In genomic region chr12:51449303-51449702, GRCm38 (mm10) we compare ENCODE assay signal across 22 mouse cellular contexts.
A peak's percentile ranks its signal among the peaks of the same experiment; 100 is the strongest.
DNase-seq lines count a peak whose midpoint lies in the region; ATAC-seq and TF ChIP-seq lines count a peak whose summit lies in the region.
"Had no signal": no experiment of that assay in that cellular context is flagged by ENCODE, and none has a peak within 500 bp of the region (broad histone marks: within the 10 kb centered on the region; RNA-seq: fewer than 3 reads in every experiment).

No protein-coding gene starts in this region.

- in situ Hi-C loops in CH12.LX (cut with MboI; ENCODE audit: low pct_ligation_motif_present, low pct_unique_long_range_greater_than_20kb, low sequenced_read_pairs) = no loop called here

- no peak for TF ChIP-seq POLR2A in CH12.LX (IDR thresholded peaks at IDR 0.05; ENCODE audit: low read depth, low read length)

- no peak overlapping the region for H3K4me2 ChIP-seq in heart, embryonic 12.5 days
- H3K4me2 ChIP-seq in CH12.LX (ENCODE audit: insufficient read depth, low read depth, poor library complexity, severe bottlenecking) = no peak overlapping the region

- peak; percentile 36 for DNase-seq in heart, adult 11 months
- DNase-seq in 416B (ENCODE audit: low read depth) = peak; percentile 13
- peak; percentile 86 for DNase-seq in CH12.LX (ENCODE audit: extremely low read depth)
- no peak for DNase-seq in layer of hippocampus, adult 9-10 months (ENCODE audit: low spot score)
- DNase-seq in kidney, adult 9 months = no peak
- DNase-seq: adrenal gland, adult 2 months; adrenal gland, adult 8-10 months; adrenal gland, postnatal 10 days; adrenal gland, postnatal 14 days; adrenal gland, postnatal 25 days; adrenal gland, postnatal 36 days; B cell, adult 2 months; cerebellum, adult 11 months; cerebellum, adult 11-12 months; cerebellum, adult 18-20 months; cerebellum, adult 2 months; cerebellum, adult 8-10 months had no signal

- no peak overlapping the region for H3K4me3 ChIP-seq in heart, embryonic 12.5 days
- H3K4me3 ChIP-seq in CH12.LX (replicated peaks in 1 of 3; ENCODE audit: low read depth in 2 of 3, low read length in 2 of 3, poor library complexity in 1 of 3) = no peak overlapping the region

- H3K27ac ChIP-seq in heart, embryonic 12.5 days (ENCODE audit: poor library complexity, severe bottlenecking) = no peak overlapping the region
- no peak overlapping the region for H3K27ac ChIP-seq in CH12.LX (ENCODE audit: insufficient read depth, low read depth)

- no peaks in the 10 kb centered on the region for H3K79me2 ChIP-seq in CH12.LX (replicated peaks; ENCODE audit: control insufficient read depth, extremely low read depth, insufficient read depth, poor library complexity, severe bottlenecking)

- H3K4me1 ChIP-seq in heart, embryonic 12.5 days (replicated peaks) = no peaks in the 10 kb centered on the region
- H3K4me1 ChIP-seq in CH12.LX (ENCODE audit: control insufficient read depth in 1 of 2, insufficient read depth in 2 of 2) = peaks cover 2 to 12% of the 10 kb centered on the region in 2 experiments; a peak in 3 of 4 replicates

- dilution Hi-C loops in CH12.LX (cut with MboI; ENCODE audit: extremely low pct_ligation_motif_present, extremely low pct_unique_long_range_greater_than_20kb, low sequenced_read_pairs) = no loop called here

- TF ChIP-seq RAD21 in CH12.LX (IDR thresholded peaks at IDR 0.05; ENCODE audit: low read depth, low read length) = no peak

- H3K27me3 ChIP-seq in heart, embryonic 12.5 days (replicated peaks) = no peaks in the 10 kb centered on the region
- H3K27me3 ChIP-seq in CH12.LX (replicated peaks) = no peaks in the 10 kb centered on the region
- H3K27me3 ChIP-seq: Patski had no signal

- no peak for TF ChIP-seq CTCF in CH12.LX (conservative IDR thresholded peaks at IDR 0.05 in 1 of 2, IDR thresholded peaks at IDR 0.05 in 1 of 2; ENCODE audit: low read depth in 2 of 2, low read length in 2 of 2)

- H3K9ac ChIP-seq in heart, embryonic 12.5 days = no peak overlapping the region
- no peak overlapping the region for H3K9ac ChIP-seq in CH12.LX (ENCODE audit: insufficient read depth, low read depth)

- no peak for ATAC-seq in heart, embryonic 12.5 days (ENCODE audit: insufficient number of reproducible peaks, low FRiP score)
- ATAC-seq: activated CD4-positive, CD25-positive, alpha-beta regulatory T cell, adult 4 months; CD4-positive, CD25-positive, alpha-beta regulatory T cell, adult 4 months; Patski had no signal

- H3K9me3 ChIP-seq in heart, embryonic 12.5 days (replicated peaks) = no peaks in the 10 kb centered on the region
- H3K9me3 ChIP-seq in CH12.LX (replicated peaks; ENCODE audit: low read length) = no peaks in the 10 kb centered on the region
- H3K9me3 ChIP-seq: G1E had no signal

- TF ChIP-seq EP300 in CH12.LX (IDR thresholded peaks at IDR 0.05; ENCODE audit: low read length) = peak; percentile 68

- WGBS in heart, embryonic 12.5 days = 79% methylated on average over 2 of the region's 2 CpGs

- H3K36me3 ChIP-seq in heart, embryonic 12.5 days = peaks cover 70% of the 10 kb centered on the region
- H3K36me3 ChIP-seq in CH12.LX (replicated peaks in 1 of 2; ENCODE audit: control insufficient read depth in 1 of 2, insufficient read depth in 1 of 2, low read length in 1 of 2) = peaks cover 36 to 61% of the 10 kb centered on the region in 2 experiments

TF ChIP-seq in CH12.LX, 34 proteins besides CTCF, POLR2A, EP300 and RAD21:
- TF ChIP-seq SMC3 (IDR thresholded peaks at IDR 0.05; ENCODE audit: low read depth, low read length) (peak; percentile 5; the same call in 1 of the 2 replicates), JUND (conservative IDR thresholded peaks at IDR 0.05; ENCODE audit: low read depth, low read length) (0 out of 2 replicates have a peak, but pooled peaks have one; percentile 30), TCF12 (IDR thresholded peaks at IDR 0.05; ENCODE audit: low read depth, low read length) (0 out of 2 replicates have a peak, but pooled peaks have one; percentile 15), MAZ (IDR thresholded peaks at IDR 0.05; ENCODE audit: low read depth, low read length) (no peak), USF2 (conservative IDR thresholded peaks at IDR 0.05; ENCODE audit: low read depth, low read length) (no peak), BHLHE40 (IDR thresholded peaks at IDR 0.05; ENCODE audit: low read depth, low read length) (no peak), KAT2A (IDR thresholded peaks at IDR 0.05; ENCODE audit: insufficient replicate concordance, low read length) (0 out of 2 replicates have a peak, but pooled peaks have one; percentile 48), ETS1 (conservative IDR thresholded peaks at IDR 0.05; ENCODE audit: low read depth, low read length) (peak; percentile 58), UBTF (IDR thresholded peaks at IDR 0.05; ENCODE audit: low read depth, low read length) (0 out of 2 replicates have a peak, but pooled peaks have one; percentile 36), ZKSCAN1 (IDR thresholded peaks at IDR 0.05; ENCODE audit: borderline replicate concordance, low read depth, low read length) (no peak), IRF4 (IDR thresholded peaks at IDR 0.05; ENCODE audit: low read depth, low read length) (0 out of 2 replicates have a peak, but pooled peaks have one; percentile 49), TBP (conservative IDR thresholded peaks at IDR 0.05; ENCODE audit: low read depth, low read length) (no peak), MAFK (IDR thresholded peaks at IDR 0.05; ENCODE audit: insufficient replicate concordance, low read length) (peak; percentile 75), CHD2 (IDR thresholded peaks at IDR 0.05; ENCODE audit: low read length) (no peak)

Comparison
In these comparisons a context has a peak if more than half of its experiments do, and no peak if none do; other contexts are left out.
1. DNase-seq: peak in heart, adult 11 months (single experiment), 416B (single experiment) and CH12.LX (single experiment); none in layer of hippocampus, adult 9-10 months (single experiment) and kidney, adult 9 months (single experiment).